Mouse (Mus musculus) right cerebral cortex, postnatal 10 days (tissue): ENCODE results near the gene Sphk1.

Experiments used
- DNase-seq, 2 experiments: peaks; one replicate each; pipeline ENCODE4 v3.0.0; 2021; ENCODE audit warnings: low spot score in 2 of 2

Gene Sphk1

GRCm38 (mm10) chr11:116574982-116575381 is 44.3 kb downstream of the Sphk1 start:
- no peak for DNase-seq

GRCm38 (mm10) chr11:116575396-116575795 is 44.7 kb downstream of the Sphk1 start:
- no peak for DNase-seq

GRCm38 (mm10) chr11:116579280-116579679 is 48.6 kb downstream of the Sphk1 start:
- DNase-seq = no peak

- no peak for DNase-seq
Measured at GRCm38 (mm10) chr11:116580031-116580652, 49.4 kb downstream of the Sphk1 start.

- peak; percentile 61 to 71 for DNase-seq
Measured at GRCm38 (mm10) chr11:116580711-116581375, 50.1 kb downstream of the Sphk1 start.

- DNase-seq = peak; percentile 92
Measured at GRCm38 (mm10) chr11:116581376-116581814, 50.7 kb downstream of the Sphk1 start, which contains the start of gene Ube2o. Gene Ube2o (minus strand): TSS chr11:116581447.

- no peak for DNase-seq
Measured at GRCm38 (mm10) chr11:116585682-116586081, 55.0 kb downstream of the Sphk1 start.
